In genomic region chr7:105563367-105563766, GRCm38 (mm10) we compare ENCODE assay signal across 24 mouse cellular contexts. TPM values are rescaled to one million over a fixed set of nuclear protein-coding genes. Genes with fewer than 3 reads are reported as not detected.
"Had no signal": no experiment of that assay in that cellular context is flagged by ENCODE, and none has a peak within 500 bp of the region (broad histone marks: within the 10 kb centered on the region; RNA-seq: fewer than 3 reads in every experiment).

No protein-coding gene starts in this region.

- DNase-seq: kidney, adult 2 months; kidney, postnatal 25 days; liver; lung, adult 18-20 months; lung, postnatal 10 days; lung, postnatal 36 days; midbrain, embryonic 14.5 days; spleen, adult 18-20 months; thymus, postnatal 25 days had no signal

- H3K27me3 ChIP-seq: limb, embryonic 13.5 days; liver, embryonic 15.5 days; lung, embryonic 15.5 days; stomach, embryonic 15.5 days had no signal

- H3K4me2 ChIP-seq: limb, embryonic 13.5 days; liver, embryonic 12.5 days; liver, embryonic 15.5 days; lung, embryonic 15.5 days; midbrain, embryonic 11.5 days; stomach, embryonic 15.5 days had no signal

- H3K4me3 ChIP-seq: limb, embryonic 10.5 days; limb, embryonic 13.5 days; liver, embryonic 12.5 days; liver, embryonic 15.5 days; lung, embryonic 15.5 days; megakaryocyte, embryonic 14.5 days; stomach, embryonic 15.5 days had no signal

- H3K36me3 ChIP-seq: liver, embryonic 15.5 days had no signal

- H3K9ac ChIP-seq: limb, embryonic 13.5 days; liver, embryonic 12.5 days; liver, embryonic 15.5 days; lung, embryonic 15.5 days; stomach, embryonic 15.5 days had no signal

- H3K9me3 ChIP-seq: limb, embryonic 10.5 days; limb, embryonic 13.5 days; liver, embryonic 12.5 days; liver, embryonic 15.5 days; lung, embryonic 15.5 days; megakaryocyte, embryonic 14.5 days; stomach, embryonic 15.5 days had no signal

- ATAC-seq: intestine, postnatal 0 days; liver, embryonic 12.5 days had no signal

- H3K4me1 ChIP-seq: limb, embryonic 10.5 days; limb, embryonic 13.5 days; liver, embryonic 12.5 days; liver, embryonic 15.5 days; lung, embryonic 15.5 days; stomach, embryonic 15.5 days had no signal

- H3K27ac ChIP-seq: kidney, postnatal 0 days; limb, embryonic 10.5 days; limb, embryonic 13.5 days; liver, embryonic 12.5 days; liver, embryonic 15.5 days; lung, embryonic 15.5 days; stomach, embryonic 15.5 days had no signal

RNA-seq across cellular contexts. Expression of gene Hpx, which starts 36.6 kb away (rescaled TPM):
- total RNA-seq: layer of hippocampus, postnatal 10 days; left cerebral cortex, postnatal 10 days; midbrain, postnatal 0 days had no signal
- polyA plus RNA-seq: limb, embryonic 10.5 days; neural tube, embryonic 11.5 days; neural tube, embryonic 14.5 days had no signal
